Mouse (Mus musculus) lung, postnatal 0 days (tissue): ENCODE data around the gene Gm17509. TPM values are rescaled to one million over a fixed set of nuclear protein-coding genes. Genes with fewer than 3 reads are reported as not detected.
A peak's percentile ranks its signal among the peaks of the same experiment; 100 is the strongest.

Experiments used
- ATAC-seq: fragments of 200-750 bp; cut with Nextera tagmentation; 2 replicates; pipeline ENCODE4 v1.8.0; 2017; ENCODE audit warnings: moderate library complexity
- DNase-seq: peaks from one replicate; pipeline ENCODE4 v3.0.0-alpha.2; 2016; ENCODE audit warnings: low spot score
- H3K27ac ChIP-seq: fragments of 300-500 bp; sonication (generic); 2 replicates; pipeline ENCODE4 v1.5.1; 2014; ENCODE audit warnings: antibody characterized with exemption, mild to moderate bottlenecking, low read length, mixed read lengths
- H3K27me3 ChIP-seq: fragments of 300-500 bp; sonication (generic); replicated peaks from 2 replicates; pipeline ENCODE4 v1.6.1; 2014; ENCODE audit warnings: low read length, mixed read lengths; ENCODE audit not compliant: insufficient read depth
- H3K36me3 ChIP-seq: fragments of 300-500 bp; sonication (generic); 2 replicates; pipeline ENCODE4 v1.6.1; 2014; ENCODE audit warnings: low read length, mixed read lengths; ENCODE audit not compliant: insufficient read depth
- H3K4me1 ChIP-seq: fragments of 300-500 bp; sonication (generic); 2 replicates; pipeline ENCODE4 v1.6.1; 2014; ENCODE audit warnings: antibody characterized with exemption, low read depth, low read length, mixed read lengths; ENCODE audit not compliant: insufficient read depth
- H3K4me2 ChIP-seq: fragments of 300-500 bp; sonication (generic); replicated peaks from 2 replicates; pipeline ENCODE4 v1.6.1; 2014; ENCODE audit warnings: low read depth, mild to moderate bottlenecking, low read length, moderate library complexity, mixed read lengths
- H3K4me3 ChIP-seq: fragments of 300-500 bp; sonication (generic); 2 replicates; pipeline ENCODE4 v1.5.1; 2014; ENCODE audit warnings: low read depth, low read length
- H3K9ac ChIP-seq: fragments of 300-500 bp; sonication (generic); replicated peaks from 2 replicates; pipeline ENCODE4 v1.6.1; 2014; ENCODE audit warnings: low read depth, mild to moderate bottlenecking
- H3K9me3 ChIP-seq: fragments of 300-500 bp; sonication (generic); 2 replicates; pipeline ENCODE4 v1.6.1; 2016; ENCODE audit warnings: low read length, mixed read lengths
- CTCF ChIP-seq: IDR thresholded peaks from 2 replicates; pipeline ENCODE4 v1.5.1; 2016; ENCODE audit warnings: antibody characterized with exemption, mild to moderate bottlenecking
- EP300 ChIP-seq: IDR thresholded peaks from 2 replicates; pipeline ENCODE4 v1.6.1; 2016; ENCODE audit warnings: antibody characterized with exemption, mild to moderate bottlenecking, control low read depth
- WGBS: fragments of 180-500 bp; shearing (Covaris S2); extraction: QIAGEN DNeasy Blood & Tissue Kit; methylation state at CpG from one replicate; pipeline ENCODE4 v1.1.7; 2014; 5-methylcytosine and 5-hydroxymethylcytosine counted together
- polyA plus RNA-seq: library from polyadenylated mRNA; unstranded; fragments of >200 nt; fragmentation: Nextera tagmentation; extraction: Ambion mirVana; gene quantifications from 2 replicates; pipeline ENCODE4 v1.2.1, GENCODE M21; 2015

The Gm17509 gene
- polyA plus RNA-seq, 1 experiment from 2014 or later = 0.10 TPM

DNA sequence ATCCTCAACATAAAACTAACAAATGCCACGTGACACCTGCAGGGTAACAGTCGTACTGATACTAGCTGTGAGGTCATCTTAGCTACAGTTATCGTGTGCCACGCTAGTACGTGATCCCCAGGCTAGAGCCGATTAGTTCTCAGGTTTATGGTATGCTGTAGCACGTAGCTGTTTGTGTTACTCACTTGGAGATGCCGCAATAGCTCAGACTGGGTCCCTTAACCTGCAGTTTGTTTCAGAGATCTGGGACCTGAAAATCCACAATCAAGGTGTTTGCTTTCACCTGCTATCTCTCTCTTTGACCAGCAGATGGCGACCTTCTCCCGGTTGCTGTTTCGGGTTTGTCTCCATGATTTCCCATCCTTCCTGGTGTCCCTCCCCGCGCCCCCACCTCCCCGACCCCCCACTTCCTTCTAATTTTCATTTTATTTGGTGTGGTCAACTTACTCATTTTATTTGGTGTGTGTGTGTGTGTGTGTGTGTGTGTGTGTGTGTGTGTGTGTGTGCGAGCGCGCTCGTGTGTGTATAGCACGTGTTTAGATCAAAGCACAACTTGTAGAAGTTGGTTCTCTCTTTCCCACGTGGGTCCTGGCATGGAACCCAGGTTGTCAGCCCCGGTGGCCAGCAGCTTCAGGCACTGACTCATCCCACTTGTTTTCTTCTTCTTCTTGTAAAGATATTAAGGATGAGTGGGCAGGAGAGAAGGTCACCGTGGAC is 18.0 kb downstream of the Gm17509 start:
- H3K9ac ChIP-seq = no peak overlapping the region
- no peak overlapping the region for H3K4me3 ChIP-seq
- WGBS = 43% methylated on average over 22 of the region's 22 CpGs
- no peak for ATAC-seq
- H3K4me1 ChIP-seq = no peaks in the 10 kb centered on the region
- H3K27ac ChIP-seq = no peak overlapping the region
- no peaks in the 10 kb centered on the region for H3K9me3 ChIP-seq
- TF ChIP-seq EP300 (no peak), CTCF (peak; percentile 79)
- no peak overlapping the region for H3K4me2 ChIP-seq
- H3K36me3 ChIP-seq = no peaks in the 10 kb centered on the region
- H3K27me3 ChIP-seq = no peaks in the 10 kb centered on the region
- peak; percentile 52 for DNase-seq

DNA sequence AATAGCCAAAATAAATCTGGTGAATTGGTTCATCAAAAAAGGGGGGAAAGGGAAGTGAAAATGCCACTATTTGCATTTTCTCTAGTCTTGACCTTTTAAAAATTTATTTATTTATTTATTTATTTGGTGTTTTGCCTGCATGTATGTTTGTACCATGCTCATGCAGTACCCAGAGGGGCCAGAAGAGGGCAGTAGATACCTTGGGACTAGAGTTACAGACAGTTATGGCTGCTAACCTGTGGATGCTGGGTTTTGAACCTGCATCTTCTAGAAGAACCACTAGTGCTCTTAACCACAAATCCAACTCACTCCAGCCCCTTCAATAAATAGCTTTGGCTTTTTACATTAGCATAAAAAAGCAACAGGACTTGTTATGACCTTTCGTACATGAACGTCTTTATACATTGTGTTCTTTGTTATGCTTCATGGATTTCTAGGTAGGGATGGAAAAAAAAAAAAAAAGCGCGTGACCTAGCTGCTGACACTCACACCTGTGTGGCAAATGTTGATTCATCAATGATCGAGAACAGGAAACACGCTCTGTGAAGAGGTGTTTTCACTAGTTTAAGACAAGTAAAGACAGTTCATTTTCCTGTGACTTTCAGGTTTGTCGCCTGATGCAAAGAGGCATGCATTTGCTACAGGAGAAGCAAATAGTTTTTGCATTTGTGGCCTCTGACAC is 22.3 kb downstream of the Gm17509 start:
- Histone ChIP-seq H3K9me3 (no peaks in the 10 kb centered on the region), H3K27ac (no peak overlapping the region), H3K27me3 (no peaks in the 10 kb centered on the region), H3K9ac (no peak overlapping the region), H3K4me2 (no peak overlapping the region), H3K36me3 (no peaks in the 10 kb centered on the region), H3K4me3 (no peak overlapping the region), H3K4me1 (no peaks in the 10 kb centered on the region)
- TF ChIP-seq EP300 (no peak), CTCF (peak; percentile 83)
- DNase-seq (peak; percentile 62), ATAC-seq (no peak)
- WGBS = 84% methylated on average over 7 of the region's 7 CpGs

DNA sequence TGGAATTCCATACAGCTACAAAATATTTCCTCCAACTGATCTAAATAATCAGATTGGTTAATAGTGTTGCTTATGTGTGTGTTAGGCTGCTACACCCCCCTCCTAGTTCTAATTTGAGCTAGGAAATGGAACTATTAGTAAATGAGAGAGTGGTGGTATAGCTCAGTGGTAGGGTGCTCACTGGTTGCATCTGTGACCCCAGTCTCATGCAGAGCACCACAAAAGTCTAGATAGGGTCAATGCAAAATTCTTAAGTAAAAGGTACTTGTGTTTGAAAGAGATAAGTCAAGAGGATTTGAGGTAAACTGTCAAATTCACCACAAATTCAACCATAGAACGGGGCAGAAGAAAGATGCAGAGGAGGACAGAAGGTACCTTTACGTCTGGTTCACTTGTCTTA is 23.2 kb downstream of the Gm17509 start:
- Histone ChIP-seq H3K27ac (no peak overlapping the region), H3K4me2 (no peak overlapping the region), H3K4me3 (no peak overlapping the region), H3K4me1 (no peaks in the 10 kb centered on the region), H3K36me3 (no peaks in the 10 kb centered on the region), H3K9ac (no peak overlapping the region), H3K9me3 (no peaks in the 10 kb centered on the region), H3K27me3 (no peaks in the 10 kb centered on the region)
- TF ChIP-seq EP300 (no peak), CTCF (no peak)
- no peak for ATAC-seq
- no peak for DNase-seq
- 87% methylated on average over 2 of the region's 2 CpGs for WGBS

DNA sequence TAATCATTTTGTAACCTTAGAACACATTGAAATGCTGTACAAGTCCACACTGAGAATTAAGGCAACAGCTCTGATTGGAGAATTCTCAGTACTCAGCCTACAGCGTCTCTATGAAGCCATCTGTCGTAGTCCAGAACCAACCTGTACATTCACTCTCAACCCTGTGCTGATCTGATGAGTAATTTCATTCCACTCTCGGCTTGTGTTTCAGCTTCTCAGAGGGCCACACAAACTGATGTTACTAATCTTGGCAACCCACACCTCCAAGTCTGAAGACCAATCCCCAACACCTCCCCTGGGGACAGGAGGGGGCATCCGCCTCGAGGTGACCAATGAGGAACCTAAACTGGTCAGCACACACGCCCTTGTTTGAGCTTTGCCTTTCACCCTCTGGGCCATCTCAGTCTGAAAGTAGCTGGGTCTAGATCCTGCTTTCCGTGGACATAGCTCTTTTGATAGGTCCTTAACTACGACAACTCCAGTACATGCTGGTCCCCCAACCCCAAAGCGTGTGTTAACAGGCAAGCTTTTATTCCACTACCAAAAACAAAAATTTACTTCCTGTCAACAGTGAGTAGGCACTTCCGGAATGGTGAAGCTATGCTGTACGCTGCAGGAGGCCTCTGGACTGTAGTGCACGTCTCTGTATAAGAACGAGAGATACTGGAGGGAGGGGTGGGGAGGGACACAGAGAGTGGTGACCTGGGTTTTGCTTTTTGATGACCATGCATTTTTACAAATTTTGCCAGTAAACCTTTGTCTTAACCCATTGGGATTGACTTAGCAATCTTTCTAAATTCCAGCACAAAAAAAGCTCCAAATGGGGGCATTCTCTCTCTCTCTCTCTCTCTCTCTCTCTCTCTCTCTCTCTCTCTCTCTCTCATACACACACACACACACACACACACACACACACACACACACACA is 25.0 kb downstream of the Gm17509 start:
- Histone ChIP-seq H3K36me3 (no peaks in the 10 kb centered on the region), H3K27me3 (no peaks in the 10 kb centered on the region), H3K9ac (no peak overlapping the region), H3K27ac (no peak overlapping the region), H3K4me1 (no peaks in the 10 kb centered on the region), H3K9me3 (no peaks in the 10 kb centered on the region), H3K4me2 (no peak overlapping the region), H3K4me3 (no peak overlapping the region)
- no peak for TF ChIP-seq EP300
- TF ChIP-seq CTCF = no peak
- WGBS = 74% methylated on average over 13 of the region's 13 CpGs
- DNase-seq (no peak), ATAC-seq (peak; percentile 23)

DNA sequence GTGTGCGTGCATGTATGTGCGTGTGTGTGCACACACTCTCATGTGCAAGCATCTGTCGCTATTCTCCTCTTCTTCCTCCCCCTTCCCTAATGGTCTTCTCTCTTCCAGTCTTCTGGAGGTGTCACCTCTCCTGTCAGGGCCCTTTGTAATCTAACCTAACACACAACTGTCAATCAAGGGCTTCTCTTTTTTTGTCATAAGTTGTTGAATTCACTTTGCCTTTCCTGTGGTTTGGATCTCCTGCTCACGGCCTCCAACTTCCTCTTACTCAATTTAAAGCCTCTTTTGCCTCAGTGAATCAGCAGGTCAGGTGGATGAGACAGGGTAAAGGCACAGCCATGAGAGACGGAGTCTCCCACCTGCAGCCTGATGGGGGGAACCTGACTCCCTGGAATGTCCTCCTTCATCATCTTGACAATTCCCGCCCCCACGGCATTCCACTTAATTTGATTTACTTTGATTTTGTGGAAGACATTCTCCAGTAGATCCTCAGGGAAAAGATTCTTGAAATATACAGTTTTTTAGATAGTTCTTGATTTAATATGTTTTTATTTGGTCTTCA is 27.4 kb downstream of the Gm17509 start:
- DNase-seq (no peak), ATAC-seq (no peak)
- Histone ChIP-seq H3K36me3 (no peaks in the 10 kb centered on the region), H3K9ac (no peak overlapping the region), H3K27ac (no peak overlapping the region), H3K4me2 (no peak overlapping the region), H3K4me1 (no peaks in the 10 kb centered on the region), H3K4me3 (no peak overlapping the region), H3K9me3 (no peaks in the 10 kb centered on the region), H3K27me3 (no peaks in the 10 kb centered on the region)
- WGBS = 46% methylated on average over 7 of the region's 7 CpGs
- TF ChIP-seq EP300 (no peak), CTCF (no peak)

DNA sequence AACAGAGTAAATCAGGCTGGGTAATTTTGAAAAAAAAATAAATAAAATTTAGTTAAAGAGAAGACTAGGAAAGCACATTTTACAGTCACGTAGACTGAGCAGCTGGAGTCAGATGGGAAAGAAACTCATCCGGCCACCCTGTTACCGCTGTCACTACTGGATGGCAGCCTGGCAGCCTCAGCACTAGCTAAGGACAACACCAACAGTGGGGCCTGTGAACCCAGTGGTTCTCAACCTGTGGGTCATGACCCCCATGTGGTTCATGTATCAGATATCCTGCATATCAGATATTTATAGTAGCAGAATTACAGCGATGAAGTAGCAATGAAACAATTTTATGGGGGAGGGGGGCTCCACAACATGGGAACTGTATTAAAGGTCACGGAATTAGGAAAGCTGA is 28.7 kb downstream of the Gm17509 start:
- Histone ChIP-seq H3K27me3 (no peaks in the 10 kb centered on the region), H3K36me3 (no peaks in the 10 kb centered on the region), H3K4me2 (no peak overlapping the region), H3K9me3 (no peaks in the 10 kb centered on the region), H3K4me1 (no peaks in the 10 kb centered on the region), H3K4me3 (no peak overlapping the region), H3K27ac (no peak overlapping the region), H3K9ac (no peak overlapping the region)
- no peak for ATAC-seq
- TF ChIP-seq CTCF (no peak), EP300 (no peak)
- 83% methylated on average over 5 of the region's 5 CpGs for WGBS
- DNase-seq = no peak
